Mouse (Mus musculus) WW6 (cell line): ENCODE data around the gene Saysd1.
A peak's percentile ranks its signal among the peaks of the same experiment; 100 is the strongest.

Source experiments
- DNase-seq: peaks from one replicate; pipeline ENCODE4 v3.0.0-alpha.2; 2013; ENCODE audit warnings: low read depth, low spot score

Gene Saysd1

GRCm38 (mm10) chr14:20164438-20164837 is 26.1 kb upstream of the Saysd1 start:
- DNase-seq = no peak

- DNase-seq = no peak
Observed at GRCm38 (mm10) chr14:20162686-20163085, 24.4 kb upstream of the Saysd1 start.

GRCm38 (mm10) chr14:20158727-20159681 is 20.7 kb upstream of the Saysd1 start:
- DNase-seq = no peak

- no peak for DNase-seq
Observed at GRCm38 (mm10) chr14:20157595-20157994, 19.3 kb upstream of the Saysd1 start.

GRCm38 (mm10) chr14:20155718-20156117 is 17.4 kb upstream of the Saysd1 start:
- no peak for DNase-seq

- no peak for DNase-seq
Observed at GRCm38 (mm10) chr14:20154937-20155336, 16.6 kb upstream of the Saysd1 start.

GRCm38 (mm10) chr14:20154245-20154644 is 15.9 kb upstream of the Saysd1 start:
- no peak for DNase-seq

GRCm38 (mm10) chr14:20149127-20150080 is 11.1 kb upstream of the Saysd1 start:
- no peak for DNase-seq

GRCm38 (mm10) chr14:20148514-20148913 is 10.2 kb upstream of the Saysd1 start:
- DNase-seq = no peak

- no peak for DNase-seq
Observed at GRCm38 (mm10) chr14:20147854-20148253, 9.5 kb upstream of the Saysd1 start.

GRCm38 (mm10) chr14:20144093-20144492 is 5.8 kb upstream of the Saysd1 start:
- no peak for DNase-seq

- DNase-seq = no peak
Observed at GRCm38 (mm10) chr14:20134965-20135671, 3.2 kb downstream of the Saysd1 start.

- DNase-seq = no peak
Observed at GRCm38 (mm10) chr14:20128162-20128561, 10.2 kb downstream of the Saysd1 start.

GRCm38 (mm10) chr14:20127406-20128087 is 10.8 kb downstream of the Saysd1 start:
- no peak for DNase-seq

- DNase-seq = no peak
Observed at GRCm38 (mm10) chr14:20120868-20121267, 17.5 kb downstream of the Saysd1 start.

GRCm38 (mm10) chr14:20120012-20120411 is 18.3 kb downstream of the Saysd1 start:
- DNase-seq = no peak

GRCm38 (mm10) chr14:20116149-20116605 is 22.2 kb downstream of the Saysd1 start:
- no peak for DNase-seq

- DNase-seq = no peak
Observed at GRCm38 (mm10) chr14:20114951-20115350, 23.4 kb downstream of the Saysd1 start.

- peak; percentile 59 for DNase-seq
Observed at GRCm38 (mm10) chr14:20113964-20114363, 24.4 kb downstream of the Saysd1 start.

- no peak for DNase-seq
Observed at GRCm38 (mm10) chr14:20113189-20113961, 25.0 kb downstream of the Saysd1 start.
